Mouse (Mus musculus) CH12.LX (cell line): ENCODE results near the gene Cacna1a.

Experiments used
- CTCF ChIP-seq, 2 experiments: IDR thresholded peaks in 1 of 2; conservative IDR thresholded peaks in 1 of 2; 2 replicates each; pipeline ENCODE4 v1.5.1; 2011 to 2012; ENCODE audit warnings: low read depth in 2 of 2, low read length in 2 of 2, improper control_type of control experiment in 1 of 2, inconsistent platforms in 1 of 2, mild to moderate bottlenecking in 1 of 2, moderate library complexity in 1 of 2
- E2F4 ChIP-seq: IDR thresholded peaks from 2 replicates; pipeline ENCODE4 v1.6.1; 2011; ENCODE audit warnings: low read depth, low read length, improper control_type of control experiment; ENCODE audit not compliant: insufficient replicate concordance
- EP300 ChIP-seq: IDR thresholded peaks from 2 replicates; pipeline ENCODE4 v1.6.1; 2011; ENCODE audit warnings: low read length, improper control_type of control experiment
- HCFC1 ChIP-seq: IDR thresholded peaks from 2 replicates; pipeline ENCODE4 v1.6.1; 2012; ENCODE audit warnings: low read depth, mild to moderate bottlenecking, inconsistent platforms, low read length, improper control_type of control experiment
- IRF4 ChIP-seq: IDR thresholded peaks from 2 replicates; pipeline ENCODE4 v1.6.1; 2014; ENCODE audit warnings: low read depth, mild to moderate bottlenecking, inconsistent platforms, low read length, improper control_type of control experiment
- MAZ ChIP-seq: IDR thresholded peaks from 2 replicates; pipeline ENCODE4 v1.6.1; 2012; ENCODE audit warnings: low read depth, mild to moderate bottlenecking, inconsistent platforms, low read length, improper control_type of control experiment, moderate library complexity
- POLR2A ChIP-seq: IDR thresholded peaks from 2 replicates; pipeline ENCODE4 v1.6.1; 2011; ENCODE audit warnings: low read depth, mild to moderate bottlenecking, improper control_type of control experiment, low read length
- TCF12 ChIP-seq: IDR thresholded peaks from 2 replicates; pipeline ENCODE4 v1.6.1; 2014; ENCODE audit warnings: low read depth, mild to moderate bottlenecking, inconsistent platforms, low read length, improper control_type of control experiment

GRCm38 (mm10) chr8:84439813-84440212 lies 51.6 kb downstream of the Cacna1a start:
- TF ChIP-seq CTCF (conservative IDR thresholded peaks at IDR 0.05 in 1 of 2, IDR thresholded peaks at IDR 0.05 in 1 of 2; ENCODE audit: low read depth in 2 of 2, low read length in 2 of 2) (no peak), E2F4 (no peak), TCF12 (no peak), IRF4 (no peak), HCFC1 (no peak), MAZ (no peak), EP300 (no peak), POLR2A (no peak)
